Mouse (Mus musculus): Measurements from ENCODE around the gene Npy4r.

Gene Npy4r

GRCm38 (mm10) chr14:34152342-34152741 lies at the start of gene Npy4r:
TSS of gene Npy4r (minus strand) at chr14:34152489.
- peak; percentile 46 for DNase-seq (ENCODE audit: low spot score)

- DNase-seq (ENCODE audit: low spot score) = no peak
Observed at GRCm38 (mm10) chr14:34201231-34202035, 49.1 kb upstream of the Npy4r start, which contains the start of gene Gprin2. TSS of gene Gprin2 (minus strand) at chr14:34201653.

- peak; percentile 31 for DNase-seq (ENCODE audit: low spot score)
Observed at GRCm38 (mm10) chr14:34200738-34201230, 48.5 kb upstream of the Npy4r start.

- no peak for DNase-seq (ENCODE audit: low spot score)
Observed at GRCm38 (mm10) chr14:34196706-34197105, 44.4 kb upstream of the Npy4r start.

DNA sequence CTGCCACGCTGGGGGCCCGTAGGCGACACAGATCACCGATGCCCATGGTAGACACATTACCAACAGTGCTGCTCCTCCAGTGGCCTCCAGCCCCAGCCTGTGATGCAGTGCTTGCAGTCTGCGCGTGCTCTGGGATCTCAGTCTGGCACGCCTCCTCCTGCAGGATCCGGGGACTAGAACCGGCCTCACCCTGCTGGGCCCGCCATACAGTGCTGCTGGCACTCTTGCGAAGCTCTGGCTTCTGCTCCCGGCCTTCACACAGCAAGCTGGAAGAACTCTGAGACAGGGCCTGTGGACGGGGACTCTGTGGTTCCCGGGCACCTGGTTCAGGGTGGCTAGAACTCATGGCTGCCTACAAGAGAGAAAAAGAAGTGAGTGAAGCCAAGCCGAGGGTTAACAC lies 43.2 kb upstream of the Npy4r start:
- no peak for DNase-seq (ENCODE audit: low spot score)

DNA sequence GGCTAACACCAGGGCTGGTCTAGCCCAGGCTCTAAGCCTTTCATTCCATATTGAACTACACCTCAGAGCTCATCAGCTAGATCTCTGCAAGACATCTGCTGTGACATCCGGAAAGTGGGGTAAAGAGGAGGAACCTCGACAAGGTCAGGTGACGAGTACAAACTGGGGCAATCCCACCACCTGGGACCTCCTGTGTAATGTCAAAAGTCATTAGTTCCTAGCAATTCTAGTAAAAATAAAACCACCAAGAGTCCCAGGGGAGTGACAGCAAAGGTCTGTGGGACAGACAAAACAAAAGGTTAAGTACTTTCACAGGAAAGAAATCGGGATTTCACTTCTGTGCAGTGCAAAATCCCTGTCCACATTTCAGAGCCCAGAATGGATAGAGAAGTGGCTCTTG lies 41.6 kb upstream of the Npy4r start:
- DNase-seq (ENCODE audit: low spot score) = no peak

- no peak for DNase-seq (ENCODE audit: low spot score)
Observed at GRCm38 (mm10) chr14:34190361-34190760, 38.1 kb upstream of the Npy4r start.

GRCm38 (mm10) chr14:34188629-34189028 lies 36.3 kb upstream of the Npy4r start:
- peak; percentile 27 for DNase-seq (ENCODE audit: low spot score)

DNA sequence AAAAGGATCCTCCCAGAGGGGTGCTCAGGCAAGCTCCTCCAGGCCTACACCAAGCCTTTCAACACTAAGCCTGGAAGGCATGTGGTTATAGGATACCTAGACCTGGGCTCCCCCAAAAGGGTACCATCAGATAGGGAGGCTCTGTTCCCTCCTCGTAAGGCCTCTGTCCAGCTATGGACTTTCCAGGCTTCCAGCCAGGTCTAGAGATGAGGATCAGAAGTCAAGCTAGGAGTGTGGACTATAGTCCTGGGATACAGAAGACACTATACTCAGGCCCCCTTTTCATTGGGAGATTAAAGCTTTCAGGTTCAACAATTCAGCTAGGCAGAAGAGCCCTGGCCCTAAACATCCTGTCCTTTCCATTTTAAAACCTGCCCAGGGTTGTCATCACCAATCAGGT lies 30.8 kb upstream of the Npy4r start:
- DNase-seq (ENCODE audit: low spot score) = no peak

DNA sequence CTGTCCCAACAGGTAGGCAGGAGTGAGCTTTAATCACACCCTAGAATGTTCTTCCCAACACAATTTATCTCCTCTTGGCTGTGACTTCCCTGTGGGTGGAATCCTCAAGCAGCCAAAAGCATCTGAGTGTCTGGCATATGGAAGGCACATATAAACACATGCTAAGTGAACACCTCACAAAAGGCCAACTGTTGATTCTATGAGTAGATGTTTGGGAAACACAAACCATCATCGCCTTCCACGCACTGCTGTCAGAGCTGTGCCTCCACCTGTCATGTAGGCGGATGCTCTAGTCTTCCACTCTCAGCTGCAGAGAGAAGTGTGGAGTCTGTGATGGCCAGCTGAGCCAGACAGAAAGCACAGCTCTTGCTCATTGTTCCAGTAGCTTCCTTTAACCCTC lies 27.1 kb upstream of the Npy4r start:
- DNase-seq (ENCODE audit: low spot score) = no peak

- no peak for DNase-seq (ENCODE audit: low spot score)
Observed at GRCm38 (mm10) chr14:34171107-34171506, 18.8 kb upstream of the Npy4r start.

GRCm38 (mm10) chr14:34155752-34156151 lies 3.5 kb upstream of the Npy4r start:
- no peak for DNase-seq (ENCODE audit: low spot score)

- DNase-seq (ENCODE audit: low spot score) = peak; percentile 41
Observed at GRCm38 (mm10) chr14:34154601-34155337, 2.5 kb upstream of the Npy4r start.

GRCm38 (mm10) chr14:34142915-34143314 lies 9.4 kb downstream of the Npy4r start:
- DNase-seq (ENCODE audit: low spot score) = no peak

DNA sequence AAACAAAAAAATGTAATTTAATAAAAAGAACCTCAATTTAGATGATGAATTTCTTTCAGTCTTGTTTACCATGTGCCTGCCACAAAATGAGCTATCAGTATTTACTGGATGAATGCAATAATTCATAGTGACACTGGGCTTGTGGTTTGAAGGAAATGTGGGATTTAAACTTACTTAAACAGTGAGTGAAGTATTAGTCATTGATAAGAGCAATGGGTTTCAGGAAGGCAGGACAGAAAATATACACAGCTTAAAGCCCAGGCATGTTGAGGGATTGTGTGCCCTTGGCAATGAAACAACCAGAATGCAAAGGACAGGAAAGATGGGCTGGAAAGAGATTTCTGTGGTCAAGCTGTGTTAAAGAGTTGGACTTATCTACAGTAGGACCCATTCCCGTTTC lies 10.0 kb downstream of the Npy4r start:
- DNase-seq (ENCODE audit: low spot score) = no peak

- no peak for DNase-seq (ENCODE audit: low spot score)
Observed at GRCm38 (mm10) chr14:34139671-34140664, 12.3 kb downstream of the Npy4r start.

- no peak for DNase-seq (ENCODE audit: low spot score)
Observed at GRCm38 (mm10) chr14:34135391-34135790, 16.9 kb downstream of the Npy4r start.

DNA sequence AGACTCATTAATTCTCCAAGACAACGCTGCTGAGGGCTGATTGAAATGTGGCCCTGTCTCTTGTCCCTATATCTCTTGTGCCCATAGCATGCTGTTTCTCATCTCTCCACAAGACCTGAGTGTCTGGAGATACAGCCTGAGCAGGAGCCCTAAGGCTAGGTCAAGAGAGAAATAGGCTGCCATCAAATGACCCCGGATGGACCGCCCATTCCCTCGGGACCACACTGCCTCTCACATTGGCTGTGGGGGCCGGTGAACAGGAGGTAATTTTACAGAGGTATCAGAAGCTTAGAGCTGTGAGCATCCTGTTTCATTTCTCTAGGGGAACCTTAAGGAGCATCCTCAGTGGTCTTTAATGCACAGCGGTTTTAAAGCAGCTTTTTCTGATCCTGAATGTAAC lies 21.1 kb downstream of the Npy4r start:
- no peak for DNase-seq (ENCODE audit: low spot score)

- DNase-seq (ENCODE audit: low spot score) = no peak
Observed at GRCm38 (mm10) chr14:34121691-34122090, 30.6 kb downstream of the Npy4r start.

DNA sequence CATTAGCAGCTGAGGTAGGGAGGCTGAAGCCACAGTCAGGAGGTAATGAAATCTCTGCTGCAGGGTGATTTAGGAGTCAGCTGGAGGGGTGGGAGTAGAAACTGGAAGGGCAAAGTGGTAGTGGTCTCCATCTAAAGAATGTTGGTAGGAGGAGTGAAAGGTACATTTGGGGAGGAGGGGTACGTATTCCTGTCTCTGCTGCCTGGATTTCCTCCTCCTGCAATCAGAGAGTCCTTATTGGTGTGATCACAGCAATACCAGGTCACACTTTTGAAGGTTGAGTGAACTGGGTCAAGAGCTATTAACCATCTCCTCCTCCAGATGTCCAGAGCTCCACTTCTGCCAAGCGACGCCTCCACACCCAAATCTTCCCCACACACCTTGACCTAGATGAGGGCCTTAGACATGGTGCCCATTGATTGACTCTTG lies 31.4 kb downstream of the Npy4r start:
- DNase-seq (ENCODE audit: low spot score) = no peak

- DNase-seq (ENCODE audit: low spot score) = no peak
Observed at GRCm38 (mm10) chr14:34120016-34120910, 32.0 kb downstream of the Npy4r start.

All from ovary, postnatal 14 days (tissue).